Comparison of ENCODE assay signal across 24 mouse cellular contexts in genomic region chr17:83795121-83795520, GRCm38 (mm10). TPM values are rescaled to one million over a fixed set of nuclear protein-coding genes. Genes with fewer than 3 reads are reported as not detected.
A peak's percentile ranks its signal among the peaks of the same experiment; 100 is the strongest.
DNase-seq lines count a peak whose midpoint lies in the region; ATAC-seq and TF ChIP-seq lines count a peak whose summit lies in the region.
"Had no signal": no experiment of that assay in that cellular context is flagged by ENCODE, and none has a peak within 500 bp of the region (broad histone marks: within the 10 kb centered on the region; RNA-seq: fewer than 3 reads in every experiment).

No protein-coding gene starts in this region.

- TF ChIP-seq POLR2A in testis, adult 2 months (IDR thresholded peaks at IDR 0.05; ENCODE audit: control insufficient read depth, low read depth, low read length): peak; percentile 99; the same call in 1 of the 2 replicates

- peaks cover 48% of the 10 kb centered on the region for H3K36me3 ChIP-seq in heart, embryonic 13.5 days
- H3K36me3 ChIP-seq in heart, embryonic 12.5 days: peaks cover 25% of the 10 kb centered on the region
- H3K36me3 ChIP-seq in testis, adult 2 months (ENCODE audit: control insufficient read depth, insufficient read depth, low read length): no peaks in the 10 kb centered on the region
- H3K36me3 ChIP-seq in neural tube, embryonic 15.5 days: no peaks in the 10 kb centered on the region

- no peaks in the 10 kb centered on the region for H3K27me3 ChIP-seq in heart, embryonic 13.5 days (replicated peaks)
- H3K27me3 ChIP-seq in heart, embryonic 12.5 days (replicated peaks): no peaks in the 10 kb centered on the region
- H3K27me3 ChIP-seq in testis, adult 2 months (ENCODE audit: control insufficient read depth, insufficient read depth, low read length): no peaks in the 10 kb centered on the region
- H3K27me3 ChIP-seq in neural tube, embryonic 15.5 days (replicated peaks): no peaks in the 10 kb centered on the region
- H3K27me3 ChIP-seq: CH12.LX, Patski had no signal

- H3K4me3 ChIP-seq in heart, embryonic 13.5 days: no peak overlapping the region
- no peak overlapping the region for H3K4me3 ChIP-seq in heart, embryonic 12.5 days
- H3K4me3 ChIP-seq in testis, adult 2 months (ENCODE audit: control insufficient read depth, low read depth, low read length): peak overlapping the region; percentile 79
- H3K4me3 ChIP-seq in neural tube, embryonic 15.5 days (replicated peaks): no peak overlapping the region

- no peak for ATAC-seq in heart, embryonic 13.5 days (ENCODE audit: extremely low read depth, insufficient number of reproducible peaks, low FRiP score, low TSS enrichment)
- no peak for ATAC-seq in heart, embryonic 12.5 days (ENCODE audit: insufficient number of reproducible peaks, low FRiP score)
- no peak for ATAC-seq in neural tube, embryonic 15.5 days (ENCODE audit: low FRiP score)
- ATAC-seq: activated CD4-positive, CD25-positive, alpha-beta regulatory T cell, adult 4 months; CD4-positive, CD25-positive, alpha-beta regulatory T cell, adult 4 months; Patski had no signal

- no peak overlapping the region for H3K27ac ChIP-seq in heart, embryonic 13.5 days (replicated peaks)
- H3K27ac ChIP-seq in heart, embryonic 12.5 days (ENCODE audit: poor library complexity, severe bottlenecking): no peak overlapping the region
- H3K27ac ChIP-seq in testis, adult 2 months (ENCODE audit: control insufficient read depth, insufficient read depth, low read depth, low read length): peak overlapping the region; percentile 46
- H3K27ac ChIP-seq in neural tube, embryonic 15.5 days (replicated peaks): no peak overlapping the region

- 84% methylated on average over 17 of the region's 17 CpGs for WGBS in heart, embryonic 13.5 days
- 86% methylated on average over 17 of the region's 17 CpGs for WGBS in heart, embryonic 12.5 days
- 96% methylated on average over 17 of the region's 17 CpGs for WGBS in neural tube, embryonic 15.5 days

- peak; percentile 13; the same call in 1 of the 2 replicates for TF ChIP-seq CTCF in testis, adult 2 months (IDR thresholded peaks at IDR 0.05; ENCODE audit: control insufficient read depth, insufficient read depth, insufficient replicate concordance, low read depth, low read length)

- H3K9me3 ChIP-seq in heart, embryonic 13.5 days: no peaks in the 10 kb centered on the region
- H3K9me3 ChIP-seq in heart, embryonic 12.5 days (replicated peaks): no peaks in the 10 kb centered on the region
- H3K9me3 ChIP-seq in neural tube, embryonic 15.5 days (replicated peaks): no peaks in the 10 kb centered on the region
- H3K9me3 ChIP-seq: G1E had no signal

- no peak overlapping the region for H3K9ac ChIP-seq in heart, embryonic 13.5 days
- no peak overlapping the region for H3K9ac ChIP-seq in heart, embryonic 12.5 days
- no peak overlapping the region for H3K9ac ChIP-seq in neural tube, embryonic 15.5 days (replicated peaks)

- H3K4me2 ChIP-seq in heart, embryonic 13.5 days: peak overlapping the region; percentile 47
- H3K4me2 ChIP-seq in heart, embryonic 12.5 days: no peak overlapping the region
- H3K4me2 ChIP-seq in neural tube, embryonic 15.5 days: no peak overlapping the region

- H3K4me1 ChIP-seq in heart, embryonic 13.5 days: peaks cover 9% of the 10 kb centered on the region
- 0 out of 2 replicates have a peak, but pooled peaks cover 2% of the 10 kb centered on the region for H3K4me1 ChIP-seq in heart, embryonic 12.5 days (replicated peaks)
- peaks cover 9% of the 10 kb centered on the region for H3K4me1 ChIP-seq in testis, adult 2 months (ENCODE audit: control insufficient read depth, insufficient read depth, low read length)
- H3K4me1 ChIP-seq in neural tube, embryonic 15.5 days: peaks cover 11% of the 10 kb centered on the region

- DNase-seq in testis, postnatal 10 days (ENCODE audit: low spot score): no peak
- DNase-seq in R1 (ENCODE audit: low read depth, low spot score): peak; percentile 67
- DNase-seq in testis, postnatal 14 days (ENCODE audit: low spot score): peak; percentile 71
- no peak for DNase-seq in layer of hippocampus, adult 8-10 months (ENCODE audit: low spot score in 2 of 2)
- DNase-seq: adrenal gland, adult 2 months; adrenal gland, adult 8-10 months; adrenal gland, postnatal 10 days; adrenal gland, postnatal 14 days; adrenal gland, postnatal 25 days; adrenal gland, postnatal 36 days; B cell, adult 2 months; cerebellum, adult 11 months; cerebellum, adult 11-12 months; cerebellum, adult 18-20 months had no signal

RNA-seq across cellular contexts. Expression of gene Haao, which starts 52.6 kb away (rescaled TPM):
- polyA plus RNA-seq in heart, embryonic 13.5 days (2015; fragmentation: Nextera tagmentation; extraction: Ambion mirVana): 0.19 and 1.3 TPM in 2 replicates
- 0.23 TPM in 1 of 2 replicates, not detected in the other for polyA plus RNA-seq in heart, embryonic 12.5 days (2016; fragmentation: Nextera tagmentation; extraction: Ambion mirVana)
- 0.18 and 0.19 TPM in 2 replicates for polyA plus RNA-seq in testis, adult 2 months (2012; rRNA removed)
- polyA plus RNA-seq in neural tube, embryonic 15.5 days (2015; fragmentation: Nextera tagmentation; extraction: Ambion mirVana): 0.22 and 3.6 TPM in 2 replicates
- 1 to 10 TPM in 2 of 4 experiments, not detected in 2; 1.9 to 2.8 TPM for total RNA-seq in layer of hippocampus, adult 8-10 months (2022)
- polyA plus RNA-seq: C2C12, Patski had no signal

Comparison
In these comparisons a context has a peak if more than half of its experiments do, and no peak if none do; other contexts are left out.
1. DNase-seq: peak in R1 (single experiment) and testis, postnatal 14 days (single experiment); none in testis, postnatal 10 days (single experiment) and layer of hippocampus, adult 8-10 months (0 of 2).